Mouse (Mus musculus): ENCODE results near the gene Myadml2.

GRCm38 (mm10) chr11:120659509-120660300 lies 11.7 kb upstream of the Myadml2 start:
- TF ChIP-seq CTCF (conservative IDR thresholded peaks at IDR 0.05 in 1 of 2, IDR thresholded peaks at IDR 0.05 in 1 of 2; ENCODE audit: low read depth in 2 of 2, low read length in 2 of 2) (no peak), NELFE (IDR thresholded peaks at IDR 0.05; ENCODE audit: low read depth, low read length) (no peak), POLR2A (IDR thresholded peaks at IDR 0.05; ENCODE audit: low read depth, low read length) (no peak), EP300 (IDR thresholded peaks at IDR 0.05; ENCODE audit: low read length) (no peak), ETS1 (conservative IDR thresholded peaks at IDR 0.05; ENCODE audit: low read depth, low read length) (no peak), PAX5 (IDR thresholded peaks at IDR 0.05; ENCODE audit: low read length) (no peak), CHD1 (IDR thresholded peaks at IDR 0.05; ENCODE audit: low read depth, low read length) (no peak)
